Mouse (Mus musculus): Measurements from ENCODE around the gene Sgo2b. TPM values are rescaled to one million over a fixed set of nuclear protein-coding genes. Genes with fewer than 3 reads are reported as not detected.

Gene Sgo2b
- polyA plus RNA-seq (2017; shearing (Covaris generic)) = not detected

DNA sequence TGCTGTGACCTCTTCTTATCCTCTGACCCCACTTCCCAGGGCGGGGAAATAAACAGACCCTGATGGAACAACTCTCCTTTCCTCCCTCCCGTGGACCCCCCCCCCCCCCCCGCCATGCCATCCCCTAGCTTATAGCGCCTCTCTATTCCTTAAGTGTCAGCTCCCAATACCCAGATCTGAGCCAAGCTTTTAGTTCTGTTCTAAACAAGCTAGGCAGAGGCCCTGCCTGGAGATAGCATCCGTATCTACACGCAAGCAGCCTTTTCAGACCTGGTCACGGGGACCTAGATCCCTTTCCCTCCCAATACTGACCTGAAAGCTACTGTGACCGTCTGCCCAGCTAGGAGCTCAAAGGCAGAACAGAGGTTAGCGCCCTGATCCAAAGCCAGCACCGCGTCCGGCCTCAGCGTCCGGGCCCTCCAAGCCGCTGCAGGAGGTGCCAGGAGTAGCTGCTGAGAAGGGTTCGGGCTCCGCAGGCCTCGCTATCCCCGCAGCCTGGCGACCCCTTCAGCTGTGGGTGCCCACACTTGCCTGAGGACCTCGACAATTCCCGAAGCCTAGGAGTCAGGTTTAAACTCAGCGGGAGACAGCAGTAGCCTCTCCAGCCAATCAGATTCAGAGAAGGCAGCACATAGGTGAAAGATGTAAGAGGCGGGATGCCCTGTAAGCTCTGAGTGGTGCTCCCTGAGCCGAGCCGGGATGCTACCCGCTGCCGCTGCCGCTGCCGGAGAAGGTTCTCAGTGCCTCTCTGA, at the start of gene Sgo2b:
Sgo2b (minus strand) TSS at position 623 of the 752 bp plus-strand sequence.

